Mouse (Mus musculus) monocyte, adult 5-6 weeks (primary cell): ENCODE results near the gene Olfr457. TPM values are rescaled to one million over a fixed set of nuclear protein-coding genes. Genes with fewer than 3 reads are reported as not detected.

Source experiments
- total RNA-seq: library from RNA; stranded (forward); fragments of 200-1000, 200-491, 200-594 nt; gene quantifications from 3 replicates; pipeline ENCODE4 v1.2.3, GENCODE M21; 2017

The Olfr457 gene
- total RNA-seq, 1 experiment from 2014 or later, result not detected

Other genes with a start within 250 kb of the Olfr457 start
- 5.0 to 6.2 TPM (median 6.1 TPM) in 3 replicates for gene Gstk1, start 230.4 kb downstream of the Olfr457 start, total RNA-seq
- not detected in 3 replicates for gene Tmem139, start 214.4 kb downstream of the Olfr457 start, total RNA-seq
- gene Casp2, start 211.3 kb downstream of the Olfr457 start, total RNA-seq, result 60.1 to 70.0 TPM (median 67.4 TPM) in 3 replicates
- not detected in 3 replicates for gene Clcn1, start 189.7 kb downstream of the Olfr457 start, total RNA-seq
- 0.10 to 0.32 TPM in 2 of 3 replicates, not detected in the other for gene Fam131b, start 151.7 kb downstream of the Olfr457 start, total RNA-seq
- 102 to 184 TPM (median 117 TPM) in 3 replicates for gene Zyx, start 126.7 kb downstream of the Olfr457 start, total RNA-seq
- 0.29 to 0.43 TPM in 2 of 3 replicates, not detected in the other for gene Epha1, start 103.1 kb downstream of the Olfr457 start, total RNA-seq
- gene Tas2r143, start 76.1 kb downstream of the Olfr457 start, total RNA-seq, result 2.9 to 4.2 TPM in 2 of 3 replicates, not detected in the other
- gene Tas2r135, start 70.9 kb downstream of the Olfr457 start, total RNA-seq, result 1.6 TPM in 1 of 3 replicates, not detected in the others
- 1.1 TPM in 1 of 3 replicates, not detected in the others for gene Tas2r126, start 41.8 kb downstream of the Olfr457 start, total RNA-seq
- not detected in 3 replicates for gene Olfr458, start 11.1 kb downstream of the Olfr457 start, total RNA-seq
- not detected in 3 replicates for gene Olfr456, start 10.9 kb upstream of the Olfr457 start, total RNA-seq
- gene Olfr455, start 71.3 kb upstream of the Olfr457 start, total RNA-seq, result not detected in 3 replicates
- gene Tcaf3, start 121.4 kb upstream of the Olfr457 start, total RNA-seq, result not detected in 3 replicates
- not detected in 3 replicates for gene Tcaf2, start 168.9 kb upstream of the Olfr457 start, total RNA-seq
- gene Tcaf1, start 233.8 kb upstream of the Olfr457 start, total RNA-seq, result not detected in 3 replicates